Mouse (Mus musculus) cerebellum, adult 9-10 months (tissue): ENCODE measurements around the gene Erfe.

Experiments used
- DNase-seq: peaks from one replicate; pipeline ENCODE4 v3.0.0; 2022

The Erfe gene

DNA sequence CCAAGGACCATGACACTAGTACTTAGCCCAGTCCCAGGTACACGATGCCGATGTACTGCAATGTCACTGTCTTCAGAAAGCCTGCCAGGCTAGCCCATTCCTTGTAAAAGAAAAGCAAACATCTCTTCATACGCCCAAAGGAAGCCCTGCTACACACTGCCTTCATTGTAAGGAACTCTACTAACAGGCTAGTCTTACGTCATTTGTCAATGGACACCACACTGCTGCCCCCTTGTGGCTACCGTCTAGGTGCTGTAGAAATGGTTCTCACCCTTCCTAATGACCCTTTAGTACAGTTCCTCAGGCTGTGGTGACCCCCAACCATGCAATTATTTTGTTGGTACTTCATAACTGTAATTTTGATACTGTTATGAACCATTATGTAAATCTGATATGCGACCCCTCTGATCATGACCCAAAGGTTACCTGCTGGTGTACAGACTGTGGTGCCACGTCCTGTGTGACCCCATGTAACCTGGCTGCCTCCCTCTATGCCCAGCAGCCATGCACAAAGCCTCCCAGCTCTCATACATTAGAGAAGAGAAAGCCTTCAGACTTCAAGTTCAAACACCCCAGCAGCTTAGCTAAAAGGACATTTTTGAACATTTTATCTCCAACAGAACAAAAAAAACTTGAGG, 14.3 kb downstream of the Erfe start:
- peak; percentile 68 for DNase-seq

DNA sequence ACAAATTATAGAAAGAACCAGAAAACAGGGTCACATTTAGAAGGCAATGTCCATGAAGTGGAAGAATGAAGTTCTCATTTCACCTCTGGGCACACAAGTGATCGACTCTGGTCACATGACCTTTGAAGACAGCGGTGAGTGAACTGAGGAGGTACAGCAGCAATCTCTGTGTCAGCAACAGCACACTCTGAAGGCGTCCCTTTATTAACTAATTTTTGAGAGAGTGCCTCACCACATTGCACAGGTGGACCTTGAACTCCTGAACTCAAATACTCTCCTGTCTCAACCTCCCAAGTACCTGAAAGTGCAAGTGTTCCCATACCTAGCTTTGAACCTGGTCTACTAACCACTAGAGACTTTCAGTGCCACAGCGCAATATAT, 14.9 kb downstream of the Erfe start:
- DNase-seq: no peak

- DNase-seq: no peak
These were observed 24.1 kb downstream of the Erfe start for GRCm38 (mm10) chr1:91390369-91390768.

- peak; percentile 52 for DNase-seq
These were observed 31.7 kb downstream of the Erfe start for GRCm38 (mm10) chr1:91397927-91398259.

DNA sequence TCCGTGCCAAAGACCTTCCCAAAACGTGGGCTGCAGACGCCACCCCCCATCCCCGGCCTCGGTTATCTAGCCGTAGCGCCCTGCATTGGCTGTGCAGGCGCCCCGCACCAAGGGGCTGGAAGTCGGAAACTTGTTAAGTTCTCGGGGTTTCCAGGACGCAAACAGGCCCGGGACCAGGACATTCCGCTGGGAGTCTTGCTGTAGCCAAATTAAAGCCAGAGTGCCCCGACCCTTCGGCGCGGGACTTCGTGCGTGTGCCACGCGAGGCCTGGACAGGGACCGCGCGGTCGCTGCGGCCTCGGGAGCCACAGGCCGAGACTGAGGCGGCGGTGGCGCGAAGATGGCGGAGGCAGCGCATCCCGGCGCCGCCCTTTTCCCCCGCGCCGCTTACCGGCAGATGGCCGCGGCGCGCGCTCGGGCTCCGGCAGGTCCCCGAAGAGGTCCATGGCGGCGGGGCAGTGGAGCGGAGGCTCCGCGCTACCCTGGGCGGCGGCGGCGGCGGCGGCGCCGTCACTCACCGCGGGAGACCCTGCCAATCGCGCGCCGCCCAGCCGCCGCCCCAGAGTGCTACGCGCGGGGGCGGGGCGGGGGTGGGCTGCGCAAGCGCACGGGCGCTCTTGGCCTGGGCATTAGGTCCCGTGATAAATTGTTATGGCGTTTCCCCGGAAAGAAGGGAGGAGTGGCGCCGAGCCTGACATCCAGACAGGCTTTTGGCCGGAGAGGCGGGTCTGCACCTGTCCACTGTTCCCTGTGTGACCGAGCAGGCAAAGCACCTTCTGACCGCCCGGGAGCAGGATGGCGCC, 32.2 kb downstream of the Erfe start, which contains the start of gene Ilkap:
TSS of gene Ilkap (minus strand) at position 556 of the 803 bp plus-strand sequence.
- peak; percentile 89 for DNase-seq

DNA sequence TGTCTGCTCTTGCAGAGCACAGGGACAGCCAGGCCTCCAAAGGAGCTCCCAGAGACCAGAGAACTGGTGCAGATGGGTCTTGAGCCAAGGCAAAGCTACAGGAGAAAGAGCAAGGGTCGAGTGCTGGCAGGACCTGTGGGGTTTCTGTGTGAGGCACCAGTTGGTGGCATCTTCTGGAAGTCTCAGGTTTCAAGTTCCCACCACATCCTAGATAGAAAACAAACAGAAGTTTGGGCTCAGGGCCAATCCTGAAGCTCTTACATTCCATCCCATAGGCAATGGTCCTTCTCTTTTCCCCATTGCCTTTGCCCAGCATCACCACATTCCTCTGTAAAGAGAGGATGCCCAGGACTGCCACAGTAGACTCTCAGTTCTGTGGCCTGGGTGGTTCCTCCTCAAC, 38.7 kb downstream of the Erfe start:
- no peak for DNase-seq

DNA sequence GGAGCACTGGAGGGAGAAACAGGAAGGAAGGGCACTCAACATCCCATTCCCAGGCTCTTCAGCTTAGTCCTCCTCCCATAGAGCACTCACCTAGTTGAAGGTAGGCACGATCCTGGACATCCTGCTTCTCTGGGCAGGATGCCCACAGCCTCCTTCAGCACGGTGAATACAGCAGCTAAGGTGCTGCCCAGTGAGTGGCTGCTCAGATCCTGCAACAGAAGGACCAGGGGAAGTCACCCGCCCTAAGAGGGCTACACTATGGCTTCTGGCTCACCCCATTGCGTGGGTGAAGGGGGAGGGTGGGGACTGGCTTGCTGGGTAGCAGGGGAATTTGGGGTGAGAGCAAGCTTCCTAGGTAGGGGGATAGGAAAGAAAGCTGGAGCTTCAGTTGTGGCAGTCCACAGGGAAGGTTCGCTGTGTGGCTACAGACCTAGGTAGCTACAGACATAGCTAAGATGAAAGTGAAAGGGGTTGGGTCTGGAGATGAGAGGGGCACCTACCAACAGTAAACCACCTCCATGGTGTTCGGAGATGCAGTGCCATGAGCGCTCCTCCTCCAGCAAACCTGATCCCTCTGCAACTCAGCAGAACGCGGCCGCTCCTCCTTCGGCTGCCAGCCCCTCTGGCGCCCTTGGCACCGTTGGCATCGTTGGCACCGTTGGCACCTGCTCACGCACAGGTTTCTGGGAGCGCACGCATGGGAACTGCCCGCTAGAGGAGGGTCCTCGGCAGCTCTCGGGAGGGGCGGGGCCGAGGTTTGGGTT, 39.4 kb downstream of the Erfe start:
- DNase-seq: peak; percentile 87

DNA sequence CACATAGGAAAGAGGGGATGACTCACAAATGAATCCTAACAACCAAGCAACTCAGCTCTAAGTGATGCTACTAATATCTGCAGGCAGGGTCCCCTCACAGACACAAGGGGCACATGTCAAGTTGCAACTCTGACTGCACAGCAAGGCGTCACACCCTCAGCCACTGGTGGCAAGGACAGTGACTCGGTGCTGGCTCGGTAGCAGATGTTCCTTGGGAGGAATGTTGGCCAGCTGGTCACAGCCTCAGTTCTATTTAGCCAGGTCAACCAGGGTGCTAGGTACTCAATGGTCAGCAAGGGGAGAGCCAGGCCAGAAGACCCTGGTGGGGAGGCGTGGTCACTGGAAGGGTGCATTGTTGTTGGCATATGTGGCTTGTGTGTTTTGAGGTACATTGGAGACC, 41.6 kb downstream of the Erfe start:
- no peak for DNase-seq

GRCm38 (mm10) chr1:91411631-91412285, 45.5 kb downstream of the Erfe start:
- DNase-seq: peak; percentile 57

DNA sequence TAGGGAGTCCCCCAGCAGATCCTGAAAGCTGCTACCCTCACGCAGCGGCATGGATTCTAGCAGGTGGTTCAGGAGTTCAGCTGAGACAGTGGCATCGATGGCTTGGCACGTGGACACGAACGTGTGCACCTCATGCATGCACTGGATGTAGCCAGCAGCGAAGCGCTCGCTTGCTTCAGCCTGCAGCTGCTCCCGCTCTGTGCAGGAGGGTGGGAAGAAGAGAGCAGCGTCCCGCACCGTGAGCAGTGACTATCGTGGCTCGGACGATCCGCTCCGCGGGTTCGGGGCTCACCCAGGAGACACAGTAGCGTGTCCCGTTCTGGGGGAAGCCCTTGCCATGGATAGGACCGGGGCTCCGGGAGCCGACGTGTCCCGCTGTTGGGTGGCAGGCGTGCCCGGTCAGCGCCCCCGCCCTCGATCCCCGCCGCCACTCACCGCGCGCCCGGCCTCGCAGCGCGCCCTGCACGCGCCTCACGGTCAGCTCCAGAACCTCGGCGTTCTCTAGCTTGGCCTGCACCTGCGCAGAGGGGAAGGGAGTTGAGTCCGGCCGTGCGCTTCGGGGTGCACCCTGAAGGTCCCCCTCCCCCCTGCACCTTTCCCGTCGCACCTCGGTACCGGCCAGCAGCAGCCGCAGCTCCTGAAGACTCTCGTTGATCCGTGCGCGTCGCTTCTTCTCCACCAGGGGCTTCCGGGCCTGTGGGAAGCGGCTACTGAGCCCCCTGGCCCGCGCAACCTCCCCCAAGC, 46.2 kb downstream of the Erfe start:
- peak; percentile 61 for DNase-seq

DNA sequence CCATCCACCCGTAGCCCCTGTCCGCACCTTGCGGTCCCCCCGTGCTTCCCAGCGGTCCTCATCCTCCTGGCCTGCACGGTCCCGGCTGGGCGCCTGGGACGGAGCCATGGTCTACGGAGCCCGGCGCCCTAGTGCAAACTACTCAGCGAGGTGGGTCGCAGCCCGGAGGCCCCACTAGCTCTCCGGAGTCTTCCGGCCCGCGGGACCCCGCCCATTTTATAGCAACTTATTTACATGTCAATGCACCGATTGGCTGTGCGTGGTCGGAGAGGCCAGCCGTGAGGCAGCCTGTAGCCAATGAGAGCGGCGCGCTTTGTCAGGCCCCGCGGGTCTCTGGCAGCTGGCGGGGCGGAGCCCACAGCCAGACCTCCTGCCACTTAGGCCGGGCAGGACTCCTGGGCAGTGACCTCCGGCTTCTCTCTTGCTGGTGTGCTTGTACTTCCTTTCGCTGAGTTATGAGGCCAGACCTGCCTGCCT, 46.8 kb downstream of the Erfe start:
- peak; percentile 94 for DNase-seq

DNA sequence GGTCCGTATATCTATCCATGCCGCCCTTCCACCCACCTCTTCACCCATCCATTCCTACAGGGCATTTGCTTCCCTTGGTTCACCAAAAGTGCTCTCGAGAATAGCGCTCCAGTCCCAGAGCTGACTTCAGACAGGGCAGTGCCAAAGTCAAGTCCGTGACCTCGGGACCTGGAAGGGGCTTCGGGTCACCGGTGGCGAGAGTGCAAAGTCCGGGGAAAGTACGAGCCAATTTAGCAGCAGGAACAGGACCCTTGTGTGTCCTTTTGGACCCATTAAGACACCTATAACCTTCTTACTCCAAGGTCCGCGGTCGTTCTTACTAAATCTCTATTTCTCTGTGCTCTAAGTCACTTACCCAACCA, 47.3 kb downstream of the Erfe start:
- DNase-seq: no peak

- DNase-seq: peak; percentile 89
These were observed 47.8 kb downstream of the Erfe start, which contains the start of gene Hes6 for GRCm38 (mm10) chr1:91413898-91414594. TSS of gene Hes6 (minus strand) at chr1:91414038.

DNA sequence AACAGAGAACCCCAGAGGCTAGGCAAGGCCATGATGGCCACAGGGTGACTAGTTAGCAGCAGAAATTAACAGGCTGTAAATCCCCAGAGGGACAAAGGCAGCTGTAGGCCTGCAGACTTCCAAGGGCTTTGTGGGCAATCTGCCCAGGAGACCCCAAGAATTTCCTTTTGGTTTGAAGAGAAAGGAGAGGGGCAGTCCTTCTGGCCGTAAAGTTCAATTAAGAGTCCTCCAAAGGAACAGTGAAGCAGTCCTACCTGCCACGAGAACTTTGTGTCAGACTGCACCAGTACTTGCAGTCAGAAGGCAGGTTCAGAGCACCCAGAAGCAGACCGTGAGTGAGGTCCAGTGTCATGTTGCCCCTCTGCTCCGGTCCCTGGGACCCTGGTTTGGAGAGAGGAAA, 48.7 kb downstream of the Erfe start:
- peak; percentile 61 for DNase-seq

- peak; percentile 53 for DNase-seq
These were observed 49.1 kb downstream of the Erfe start for GRCm38 (mm10) chr1:91415311-91415710.

DNA sequence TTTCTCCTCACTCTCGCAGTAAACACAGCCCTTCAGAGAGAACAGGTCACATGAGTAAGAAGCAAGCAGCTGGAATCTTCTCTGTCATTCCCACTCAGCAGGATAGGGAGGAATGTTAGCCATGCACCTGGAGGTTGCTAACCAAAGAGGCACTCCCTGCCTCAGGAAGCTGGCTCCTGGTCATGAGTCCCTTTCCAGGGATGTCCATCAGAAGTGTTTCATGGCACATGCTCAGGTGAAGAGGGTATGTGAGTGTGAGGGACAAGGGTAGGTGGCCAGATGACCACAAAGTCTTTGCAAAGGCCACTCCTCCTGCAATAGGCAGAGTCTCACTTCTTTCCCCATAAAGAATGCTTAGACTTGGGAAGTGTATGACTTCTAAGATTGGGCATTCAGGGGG, 51.8 kb downstream of the Erfe start:
- no peak for DNase-seq

DNA sequence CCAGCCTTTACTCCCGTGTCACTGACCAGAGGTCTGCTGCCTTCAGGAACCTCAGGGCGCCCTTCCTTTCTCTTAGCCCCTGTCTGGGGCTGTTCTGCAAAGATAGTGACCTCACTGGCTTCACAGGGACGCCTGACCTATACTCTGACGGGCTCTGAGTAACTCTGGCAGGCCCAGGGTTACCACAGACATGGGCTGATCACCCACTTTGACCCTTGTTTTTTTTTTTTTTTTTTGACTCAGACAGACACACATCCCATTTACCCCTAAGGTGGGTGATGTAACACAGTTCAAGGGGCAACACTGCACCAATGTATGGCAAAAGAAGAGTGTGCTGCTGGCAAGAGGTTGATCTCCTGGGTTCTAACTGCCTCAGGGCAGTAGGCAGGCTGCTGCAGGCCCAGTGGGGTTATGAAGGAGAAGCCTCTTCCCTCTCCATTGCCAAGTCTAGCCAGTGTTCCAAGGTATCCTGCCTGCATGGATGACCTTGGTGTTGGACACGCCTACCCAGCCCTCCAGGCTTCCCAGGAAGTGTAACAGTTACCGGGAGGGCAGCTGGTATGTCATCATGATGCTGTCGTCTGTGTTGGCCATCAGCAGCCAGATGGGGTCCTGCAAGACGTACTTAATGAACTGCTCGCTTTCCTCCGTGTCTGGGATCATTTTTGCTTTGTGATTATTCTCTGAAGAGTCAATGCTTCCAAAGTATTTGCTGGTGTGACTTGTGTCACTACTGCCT, 53.8 kb downstream of the Erfe start:
- no peak for DNase-seq

DNA sequence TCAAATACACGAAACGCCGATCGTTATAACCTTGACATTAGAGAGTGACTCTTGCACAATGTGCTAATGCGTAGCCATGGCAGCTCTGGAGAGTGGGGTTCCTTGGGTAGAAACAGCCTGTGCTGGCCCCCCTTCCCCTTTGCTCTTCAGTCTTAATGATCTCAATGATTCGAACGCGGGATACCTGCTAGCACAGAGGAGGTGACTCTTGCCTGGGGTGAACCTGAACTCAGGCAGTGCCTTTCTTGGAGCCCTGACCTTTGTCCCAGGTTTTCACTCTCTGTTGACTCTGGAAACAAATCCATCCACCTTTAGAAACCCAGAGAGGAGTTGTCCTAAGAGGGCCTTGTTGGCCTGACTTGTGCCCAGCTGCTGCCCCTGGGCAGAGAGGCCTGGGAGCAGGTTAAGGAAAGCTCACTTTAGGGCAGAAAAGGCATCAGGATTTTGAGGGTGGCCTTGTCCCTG, 54.4 kb downstream of the Erfe start:
- no peak for DNase-seq
